Mouse (Mus musculus) layer of hippocampus, adult 9-10 months (tissue): ENCODE results near the gene Rpp25l.

Experiments
- DNase-seq: peaks from one replicate; pipeline ENCODE4 v3.0.0; 2022; ENCODE audit warnings: low spot score

Rpp25l gene

DNA sequence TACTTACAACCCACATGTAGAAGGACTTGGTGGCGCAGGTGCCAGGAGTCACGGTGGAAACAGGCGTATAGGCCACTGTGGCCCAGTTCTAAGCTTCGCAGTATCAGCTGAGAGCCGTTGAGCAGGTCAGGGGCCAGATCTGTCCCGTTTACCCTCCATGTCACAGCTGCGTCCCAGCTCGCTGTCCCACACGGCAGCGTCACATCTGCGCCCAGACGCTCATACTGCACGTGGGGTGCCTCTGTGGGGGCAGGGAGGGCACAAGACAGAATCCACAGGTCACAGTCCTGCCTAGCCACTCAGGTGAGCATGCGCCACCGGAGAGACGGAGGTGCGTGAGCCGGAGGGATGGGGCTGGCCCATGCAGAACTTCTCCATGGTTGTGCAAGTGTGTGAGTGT is 42.5 kb downstream of the Rpp25l start:
- no peak for DNase-seq

DNA sequence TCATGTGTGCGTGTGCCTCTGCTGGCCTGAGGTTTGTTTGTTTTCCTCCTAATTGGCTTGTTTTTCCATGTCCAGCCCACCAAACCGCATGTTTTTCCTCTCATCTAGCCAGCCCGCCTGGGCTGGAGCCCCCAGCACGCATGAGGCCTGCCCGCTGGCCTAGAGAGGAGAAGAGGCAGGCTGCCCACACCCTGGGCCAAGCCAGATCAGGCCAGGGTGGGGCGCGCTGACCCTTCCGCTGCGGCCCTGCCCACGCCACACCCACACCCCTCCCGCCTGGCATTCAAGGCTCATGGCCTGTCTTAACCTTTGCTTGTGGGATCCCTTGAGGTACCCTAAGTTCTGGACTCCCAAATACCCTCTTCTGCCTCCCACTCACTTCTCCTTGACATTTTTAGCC is 46.7 kb downstream of the Rpp25l start:
- DNase-seq, result no peak

DNA sequence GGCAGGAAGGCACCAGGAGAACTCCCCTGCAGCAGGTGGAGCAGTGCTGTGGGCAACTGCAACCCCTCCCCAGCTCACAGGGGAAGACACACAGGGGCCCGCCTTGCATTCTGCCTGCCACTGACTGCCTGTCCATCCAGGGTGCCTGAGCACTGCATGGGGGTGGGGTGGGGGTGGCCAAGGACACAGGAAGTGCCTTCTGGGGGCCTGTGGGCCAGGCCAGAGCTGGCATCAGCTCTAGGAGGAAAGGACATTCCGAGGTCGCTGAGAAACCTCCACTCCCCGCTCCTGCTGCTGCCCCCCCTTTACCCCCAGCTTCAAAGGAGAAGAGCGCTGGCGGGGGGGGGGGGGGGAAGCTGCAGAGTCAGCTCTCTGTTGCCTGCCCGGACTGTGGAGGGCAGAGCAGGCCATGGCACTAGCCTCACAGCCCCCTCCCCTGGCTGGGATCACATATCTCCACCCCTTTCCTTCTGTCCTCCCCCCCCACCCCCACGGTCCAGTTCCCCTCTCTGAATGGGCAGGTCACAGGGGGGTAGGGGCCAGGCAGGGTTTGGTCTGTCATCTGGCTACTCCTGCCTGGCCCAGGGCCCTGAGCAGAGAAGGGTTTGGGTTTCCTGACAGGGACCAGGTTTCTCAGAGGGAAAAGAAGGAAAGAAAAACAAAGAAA is 48.2 kb downstream of the Rpp25l start:
- no peak for DNase-seq

DNA sequence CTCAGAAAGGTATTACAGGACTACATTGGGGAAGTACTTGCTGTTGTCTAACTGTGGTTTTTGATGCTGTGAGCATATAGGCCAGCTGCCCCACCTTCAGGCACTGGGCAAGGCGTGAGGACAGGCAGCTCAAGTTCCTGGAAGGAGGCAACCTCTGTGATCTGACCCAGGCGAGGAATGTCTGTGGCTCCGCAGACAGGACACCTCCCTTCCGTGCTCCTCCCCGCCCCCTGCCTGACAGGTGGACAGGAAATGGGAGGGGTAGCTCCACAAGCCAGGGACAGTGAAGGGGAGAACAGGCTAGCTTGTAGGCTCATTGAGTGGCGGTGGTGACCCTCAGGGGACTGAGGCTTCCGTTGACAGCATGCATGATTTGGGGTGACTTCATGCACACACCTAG is 48.8 kb downstream of the Rpp25l start:
- no peak for DNase-seq

DNA sequence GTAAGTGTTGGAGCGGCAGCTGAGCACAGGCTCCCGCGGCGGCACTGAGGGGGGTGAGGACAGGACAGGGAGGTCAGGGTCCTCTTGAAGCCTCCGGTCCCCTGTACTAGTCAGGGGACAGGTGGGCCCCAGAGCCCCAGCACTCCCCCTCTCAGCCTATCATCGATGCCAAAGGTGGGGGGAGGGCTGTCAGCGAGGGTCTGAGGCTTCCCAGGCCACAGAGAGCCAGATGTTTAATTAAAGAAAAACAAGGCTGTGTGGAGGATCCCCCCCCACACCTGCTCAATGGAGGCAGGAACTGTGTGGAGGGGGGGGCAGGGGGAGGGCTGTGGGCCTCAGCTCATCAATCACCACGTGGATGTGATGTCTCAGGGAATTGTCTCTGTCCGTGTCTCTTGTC is 49.7 kb downstream of the Rpp25l start:
- no peak for DNase-seq

DNA sequence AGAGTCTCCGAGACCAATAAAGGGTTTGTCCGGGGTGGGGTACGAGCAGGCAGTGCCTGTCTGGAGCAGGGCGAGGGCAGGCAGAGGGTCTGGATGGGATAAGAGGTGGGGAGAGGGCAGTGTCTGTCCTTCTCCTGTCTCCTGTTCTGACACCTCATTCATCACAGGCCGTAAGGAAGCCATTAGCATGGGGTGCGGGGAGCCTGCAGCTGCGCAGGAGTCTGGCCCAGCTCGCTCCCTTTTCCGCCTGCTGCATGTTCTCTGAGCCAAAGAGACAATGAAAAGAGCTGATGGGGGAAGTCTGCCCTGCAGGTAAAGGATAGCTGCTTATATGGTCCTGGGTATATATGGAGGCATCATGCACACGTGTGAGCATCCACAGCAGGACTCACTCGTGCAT is 50.6 kb downstream of the Rpp25l start:
- DNase-seq, result no peak
